ENCODE assay signal across 8 mouse cellular contexts in genomic region chr12:80229010-80229800, GRCm38 (mm10). TPM values are rescaled to one million over a fixed set of nuclear protein-coding genes. Genes with fewer than 3 reads are reported as not detected.
DNase-seq lines count a peak whose midpoint lies in the region; ATAC-seq lines count a peak whose summit lies in the region.

No protein-coding gene starts in this region.

- no peak overlapping the region for H3K4me2 ChIP-seq in hindbrain, embryonic 16.5 days (ENCODE audit: low read length)
- H3K4me2 ChIP-seq in hindbrain, embryonic 13.5 days = no peak overlapping the region

- H3K9ac ChIP-seq in hindbrain, embryonic 16.5 days (ENCODE audit: low read depth, low read length) = no peak overlapping the region
- no peak overlapping the region for H3K9ac ChIP-seq in hindbrain, embryonic 13.5 days

- ATAC-seq in hindbrain, embryonic 16.5 days = no peak
- no peak for ATAC-seq in hindbrain, embryonic 13.5 days (ENCODE audit: low FRiP score)

- H3K4me1 ChIP-seq in hindbrain, embryonic 10.5 days (replicated peaks) = peaks cover 57% of the 10 kb centered on the region
- H3K4me1 ChIP-seq in hindbrain, embryonic 16.5 days (ENCODE audit: control insufficient read depth, insufficient read depth, low read depth, low read length) = peaks cover 30% of the 10 kb centered on the region
- peaks cover 50% of the 10 kb centered on the region for H3K4me1 ChIP-seq in hindbrain, embryonic 13.5 days (replicated peaks)
- H3K4me1 ChIP-seq in megakaryocyte, embryonic 14.5 days = peaks cover 88% of the 10 kb centered on the region

- no peaks in the 10 kb centered on the region for H3K9me3 ChIP-seq in hindbrain, embryonic 10.5 days
- no peaks in the 10 kb centered on the region for H3K9me3 ChIP-seq in hindbrain, embryonic 16.5 days (ENCODE audit: control insufficient read depth, low read length)
- H3K9me3 ChIP-seq in hindbrain, embryonic 13.5 days = 0 out of 2 replicates have a peak, but pooled peaks cover 2% of the 10 kb centered on the region
- H3K9me3 ChIP-seq in megakaryocyte, embryonic 14.5 days = no peaks in the 10 kb centered on the region

- no peak overlapping the region for H3K4me3 ChIP-seq in hindbrain, embryonic 10.5 days
- H3K4me3 ChIP-seq in hindbrain, embryonic 16.5 days (ENCODE audit: low read length) = no peak overlapping the region
- no peak overlapping the region for H3K4me3 ChIP-seq in hindbrain, embryonic 13.5 days
- peak overlapping the region; percentile 85 for H3K4me3 ChIP-seq in megakaryocyte, embryonic 14.5 days (replicated peaks)

- no peak for DNase-seq in hindbrain, embryonic 10.5 days (ENCODE audit: low spot score)
- DNase-seq in T-cell, adult 2 months (ENCODE audit: low spot score) = peak; percentile 15
- no peak for DNase-seq in layer of hippocampus, adult 18-20 months (ENCODE audit: low spot score in 2 of 2)
- DNase-seq in right cerebral cortex, postnatal 10 days (ENCODE audit: low spot score in 2 of 2) = no peak
- DNase-seq in c-Kit-positive CD71-positive TER-119-positive erythroid progenitor cells, embryonic 14.5 days (ENCODE audit: low spot score) = no peak

- H3K27me3 ChIP-seq in hindbrain, embryonic 10.5 days (ENCODE audit: insufficient read depth, poor library complexity, severe bottlenecking) = no peaks in the 10 kb centered on the region
- H3K27me3 ChIP-seq in hindbrain, embryonic 16.5 days (replicated peaks; ENCODE audit: control insufficient read depth, insufficient read depth, low read length) = no peaks in the 10 kb centered on the region
- H3K27me3 ChIP-seq in hindbrain, embryonic 13.5 days = no peaks in the 10 kb centered on the region
- H3K27me3 ChIP-seq in megakaryocyte, embryonic 14.5 days (replicated peaks) = no peaks in the 10 kb centered on the region

- peak overlapping the region; percentile 83 for H3K27ac ChIP-seq in hindbrain, embryonic 10.5 days
- H3K27ac ChIP-seq in hindbrain, embryonic 16.5 days (ENCODE audit: low read depth, low read length) = no peak overlapping the region; the same call in 1 of the 2 replicates
- H3K27ac ChIP-seq in hindbrain, embryonic 13.5 days = peak overlapping the region; percentile 59

- H3K36me3 ChIP-seq in hindbrain, embryonic 10.5 days = peaks cover 7% of the 10 kb centered on the region; the same call in 1 of the 2 replicates
- H3K36me3 ChIP-seq in hindbrain, embryonic 16.5 days (ENCODE audit: control insufficient read depth, insufficient read depth, low read length) = no peaks in the 10 kb centered on the region
- no peaks in the 10 kb centered on the region for H3K36me3 ChIP-seq in hindbrain, embryonic 13.5 days
- peaks cover 44% of the 10 kb centered on the region for H3K36me3 ChIP-seq in megakaryocyte, embryonic 14.5 days (replicated peaks; ENCODE audit: low read length)

- WGBS in hindbrain, embryonic 10.5 days = 54% methylated on average over 5 of the region's 5 CpGs
- 56% methylated on average over 5 of the region's 5 CpGs for WGBS in hindbrain, embryonic 16.5 days
- WGBS in hindbrain, embryonic 13.5 days = 66% methylated on average over 5 of the region's 5 CpGs

RNA-seq across cellular contexts. Expression of gene Actn1, which starts 31.0 kb away (rescaled TPM):
- polyA plus RNA-seq in hindbrain, embryonic 10.5 days (2016; fragmentation: Nextera tagmentation; extraction: Ambion mirVana) = 24.1 and 27.6 TPM in 2 replicates
- polyA plus RNA-seq in hindbrain, embryonic 16.5 days (2015; fragmentation: Nextera tagmentation; extraction: Ambion mirVana) = 8.3 and 9.1 TPM in 2 replicates
- polyA plus RNA-seq in hindbrain, embryonic 13.5 days (2015; fragmentation: Nextera tagmentation; extraction: Ambion mirVana) = 7.0 TPM in 2 replicates
- polyA plus RNA-seq in megakaryocyte, embryonic 14.5 days (2012; ENCODE audit: insufficient read depth, low replicate concordance) = 408 and 519 TPM in 2 replicates
- total RNA-seq in layer of hippocampus, adult 18-20 months (2021) = 100 to 1,000 TPM in 1 of 2 experiments, 10 to 100 TPM in 1; 92.7 to 100 TPM

Comparison
In these comparisons a context has a peak if more than half of its experiments do, and no peak if none do; other contexts are left out.
1. RNA of gene Actn1, which starts 31.0 kb away (polyA plus RNA-seq): 408 to 519 TPM in megakaryocyte, embryonic 14.5 days; 24.1 to 27.6 TPM in hindbrain, embryonic 10.5 days, 8.3 to 9.1 TPM in hindbrain, embryonic 16.5 days and 7.0 TPM in hindbrain, embryonic 13.5 days; every median in the first group is over 10 times any median in the second.